Mouse (Mus musculus) adipocyte (in vitro differentiated cells): Measurements from ENCODE around the gene Olfr605.
"Not testable (repeated sequence)": the region's sequence is repeated elsewhere in the genome, so short reads cannot be mapped to it uniquely, and the experiment has no call there.

Experiments
- DNase-seq: peaks from one replicate; pipeline ENCODE4 v3.0.0-alpha.2; 2016; ENCODE audit warnings: low spot score

Olfr605 gene

DNA sequence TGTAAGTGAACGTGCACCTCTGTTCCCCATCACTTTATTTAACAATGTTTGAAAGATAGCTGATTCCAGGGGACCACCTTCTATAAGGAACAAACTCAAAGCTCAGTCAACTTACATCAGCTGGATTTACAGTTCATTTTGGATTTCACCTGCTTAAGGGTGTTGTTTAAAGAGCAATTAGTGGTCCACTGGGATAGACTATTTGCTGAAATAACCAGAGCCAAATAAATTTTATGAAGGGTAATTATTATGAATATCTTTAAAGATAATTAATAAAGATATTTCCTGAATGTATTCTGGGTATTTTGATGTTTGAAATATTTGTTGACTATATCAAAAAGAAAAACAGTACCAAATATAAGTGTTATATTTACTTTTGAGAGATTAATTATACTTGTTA lies at the start of gene Olfr605:
Gene Olfr605 (minus strand): TSS at position 101 of the 400 bp plus-strand sequence.
- no peak for DNase-seq

DNA sequence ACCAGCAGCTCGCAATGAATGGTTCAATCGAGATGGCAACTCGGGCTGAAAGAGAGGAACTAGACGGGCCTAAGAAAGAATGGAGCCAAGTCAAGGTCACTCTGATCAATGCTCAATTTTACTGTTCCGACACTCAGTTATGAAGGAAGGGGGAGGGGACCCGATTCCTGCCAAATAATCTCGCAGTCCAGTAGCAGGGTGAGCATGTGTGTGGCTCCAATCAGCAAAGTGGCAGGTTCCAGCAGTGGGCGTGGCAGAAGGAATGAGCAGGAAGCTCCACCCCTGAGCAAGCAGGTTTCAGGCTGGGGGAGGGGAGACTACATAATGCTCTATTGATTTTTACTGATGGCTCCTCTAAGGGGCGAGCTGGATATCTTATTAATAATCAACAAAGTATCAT lies 31.9 kb upstream of the Olfr605 start:
- DNase-seq: not testable (repeated sequence)

DNA sequence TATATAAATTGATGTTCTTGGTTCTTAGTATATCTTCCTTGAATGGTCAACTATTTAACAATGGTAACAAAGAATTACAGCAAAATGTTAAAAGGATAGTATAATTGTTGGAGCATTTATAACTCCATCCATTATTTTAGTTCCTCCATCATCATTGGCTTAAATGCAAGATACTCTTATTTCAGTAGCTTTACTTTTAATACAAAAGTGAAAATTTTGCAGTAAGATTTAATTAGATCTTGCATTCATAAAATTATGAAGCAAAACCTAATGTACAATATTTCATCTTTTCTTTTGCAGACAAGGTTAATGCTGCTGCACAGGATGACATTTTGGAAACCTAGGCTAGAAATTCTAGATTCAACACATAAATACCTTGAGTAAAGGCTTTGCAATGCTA lies 24.3 kb upstream of the Olfr605 start, which contains the start of gene Olfr608:
Gene Olfr608 (plus strand): TSS at position 301 of the 400 bp plus-strand sequence.
- no peak for DNase-seq

DNA sequence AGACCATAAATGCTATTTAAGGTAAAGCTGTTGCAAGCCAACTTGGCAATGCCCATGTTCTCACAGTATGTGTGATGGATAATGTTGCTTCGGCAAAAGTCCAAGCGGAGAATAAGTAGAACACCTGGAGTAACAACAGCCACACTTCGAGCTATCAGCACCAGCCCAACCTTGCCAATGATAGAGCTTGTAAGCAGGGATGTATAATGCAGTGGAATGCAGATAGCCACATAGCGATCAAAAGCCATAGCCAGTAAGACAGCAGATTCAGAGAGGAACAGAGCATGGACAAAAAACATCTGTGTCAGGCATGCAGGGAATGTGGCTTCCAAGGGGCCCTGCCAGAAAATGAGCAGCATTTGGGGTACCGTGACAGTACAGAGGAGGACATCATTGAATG lies 15.4 kb upstream of the Olfr605 start:
- no peak for DNase-seq

DNA sequence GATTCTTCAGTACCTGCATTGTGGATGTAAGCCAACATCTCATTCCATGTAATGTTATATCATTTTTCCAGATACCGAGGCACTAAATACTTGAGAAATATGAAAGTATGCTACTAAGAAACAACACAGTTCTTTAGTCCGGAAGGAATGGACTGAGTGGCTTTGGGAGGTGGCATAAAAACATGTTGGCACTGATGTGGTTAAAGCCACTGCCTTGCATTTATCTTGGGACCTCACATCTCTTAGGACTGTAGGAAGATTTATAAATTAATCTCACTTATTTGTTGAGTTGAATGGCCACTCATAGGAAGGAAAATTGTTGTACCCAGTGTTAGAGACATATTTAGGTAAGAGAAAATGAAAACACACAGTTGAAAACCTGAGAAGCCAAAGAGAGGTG lies 3.5 kb upstream of the Olfr605 start, which contains the start of gene Olfr606:
Gene Olfr606 (plus strand): TSS at position 301 of the 400 bp plus-strand sequence.
- no peak for DNase-seq

DNA sequence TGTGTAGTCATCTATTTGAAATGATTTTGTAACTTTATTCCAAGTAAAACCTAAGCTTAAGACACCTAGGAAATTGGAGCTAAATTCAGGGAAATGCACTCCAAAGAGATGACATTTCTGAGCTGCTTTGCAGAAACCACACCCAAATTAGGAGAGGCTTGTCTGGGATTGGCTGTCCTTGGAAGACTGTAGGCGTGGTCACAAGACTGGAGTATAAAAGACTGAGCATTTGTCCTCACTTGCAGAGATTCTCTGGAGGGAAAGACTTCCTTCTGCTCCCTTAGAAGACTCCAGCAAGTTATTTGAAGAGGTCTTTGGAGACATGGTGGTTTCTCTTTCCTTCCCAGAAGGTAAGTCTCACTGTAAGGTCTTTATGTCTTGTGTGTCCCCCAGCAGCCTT lies 30.5 kb downstream of the Olfr605 start, which contains the start of gene Usp17lc:
Gene Usp17lc (plus strand): TSS at position 301 of the 400 bp plus-strand sequence.
- not testable (repeated sequence) for DNase-seq

DNA sequence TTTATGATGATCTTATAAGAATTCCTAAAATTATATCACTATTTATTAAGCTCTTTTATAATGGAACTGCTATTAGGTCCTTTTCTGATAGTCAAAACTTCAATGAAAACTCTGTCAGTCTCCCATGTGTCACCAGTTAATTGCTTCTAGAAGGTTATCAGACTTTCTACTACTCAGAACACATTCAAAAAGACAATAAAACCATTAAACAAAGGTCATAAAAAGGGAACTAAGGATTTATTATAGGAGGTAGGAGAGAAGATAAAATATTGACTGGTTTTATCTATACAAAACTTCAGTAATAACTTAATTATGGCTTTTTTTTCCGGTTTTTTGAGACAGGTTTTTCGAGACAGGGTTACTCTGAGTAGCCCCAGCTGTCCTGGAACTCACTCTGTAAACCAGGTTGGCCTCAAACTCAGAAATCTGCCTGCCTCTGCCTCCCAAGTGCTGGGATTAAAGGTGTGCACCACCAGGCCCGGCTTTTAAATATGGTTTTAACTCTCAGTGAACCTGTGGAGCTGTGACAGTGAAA lies 38.7 kb downstream of the Olfr605 start:
- DNase-seq: not testable (repeated sequence)

DNA sequence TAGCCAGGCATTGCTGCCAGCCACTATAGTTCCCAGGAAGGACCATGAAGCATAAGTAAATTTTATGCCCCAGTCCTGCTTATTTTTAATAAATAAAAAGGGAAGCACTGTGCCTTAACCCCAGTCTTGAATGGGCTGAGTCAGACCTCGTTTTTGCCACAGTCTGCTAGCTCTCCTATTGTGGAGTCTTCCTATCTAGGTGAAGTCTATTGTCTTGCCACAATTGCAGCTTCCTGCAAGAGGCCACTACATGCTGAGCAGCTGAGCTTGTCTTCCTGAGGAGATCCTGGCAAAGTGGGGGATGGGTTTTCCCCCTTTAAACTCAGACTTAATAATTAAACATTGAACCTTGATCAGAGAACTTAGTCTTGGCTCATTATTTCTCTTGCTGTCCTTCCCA lies 46.3 kb downstream of the Olfr605 start:
- no peak for DNase-seq

DNA sequence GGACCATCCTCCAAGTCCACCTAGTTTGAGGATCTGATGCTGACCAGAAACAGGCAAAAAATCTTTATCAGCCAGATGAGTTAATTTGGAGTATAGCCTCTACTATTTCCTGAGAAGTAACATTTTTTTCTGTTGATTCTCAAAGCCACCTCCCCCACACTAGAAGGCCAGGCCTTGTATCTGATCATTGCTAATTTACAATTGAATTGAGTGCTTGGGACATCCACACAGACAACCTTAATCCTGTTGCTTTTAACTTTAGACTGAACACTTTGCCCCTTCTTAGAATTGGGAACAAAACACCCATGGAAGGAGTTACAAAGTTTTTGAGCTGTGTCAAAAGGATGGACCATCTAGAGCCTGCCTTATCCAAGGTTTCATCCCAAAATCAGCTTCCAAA lies 47.5 kb downstream of the Olfr605 start:
- DNase-seq: no peak
